Mouse (Mus musculus): ENCODE measurements around the gene Pole4. TPM values are rescaled to one million over a fixed set of nuclear protein-coding genes. Genes with fewer than 3 reads are reported as not detected.

The Pole4 gene
- polyA plus RNA-seq, 1 experiment from 2014 or later = 126 TPM

- H3K9me3 ChIP-seq (ENCODE audit: control insufficient read depth, low read depth, low read length) = no peaks in the 10 kb centered on the region
- peaks cover 18% of the 10 kb centered on the region for H3K36me3 ChIP-seq (ENCODE audit: control insufficient read depth, insufficient read depth, low read length)
- H3K27ac ChIP-seq (ENCODE audit: low read length) = no peak overlapping the region
- H3K4me2 ChIP-seq (replicated peaks; ENCODE audit: low read depth, low read length) = no peak overlapping the region
- no peak for ATAC-seq (ENCODE audit: insufficient number of reproducible peaks, insufficient read depth, low FRiP score, low read depth)
- 73% methylated on average over 5 of the region's 5 CpGs for WGBS
- no peaks in the 10 kb centered on the region for H3K27me3 ChIP-seq (ENCODE audit: control insufficient read depth, insufficient read depth, low read length)
- no peaks in the 10 kb centered on the region for H3K4me1 ChIP-seq (ENCODE audit: control insufficient read depth, insufficient read depth, low read length)
- H3K9ac ChIP-seq (replicated peaks; ENCODE audit: low read depth, low read length) = no peak overlapping the region
- H3K4me3 ChIP-seq (ENCODE audit: low read depth, low read length) = no peak overlapping the region
Measured at GRCm38 (mm10) chr6:82747085-82747484, 41.9 kb upstream of the Pole4 start.

DNA sequence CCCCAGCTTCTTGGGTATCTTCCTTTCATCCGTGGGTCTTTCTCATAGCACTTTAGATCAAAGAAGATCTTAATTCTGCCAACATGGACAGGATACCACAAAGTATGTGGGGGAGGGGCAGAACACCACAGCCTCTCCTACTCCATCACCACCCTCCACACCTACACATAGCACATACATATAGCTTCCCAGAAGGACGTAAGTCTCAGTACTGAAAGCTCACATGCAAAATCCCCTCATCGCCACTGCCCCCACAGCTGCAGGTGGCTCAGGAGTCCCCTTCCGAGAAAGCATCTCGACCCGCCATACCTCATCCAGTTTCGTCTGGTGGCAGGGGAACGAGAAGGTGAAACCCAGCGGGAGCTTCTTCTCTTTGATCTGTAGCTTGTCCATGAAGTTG, 39.4 kb upstream of the Pole4 start:
- 90% methylated on average over 9 of the region's 9 CpGs for WGBS
- no peak overlapping the region for H3K27ac ChIP-seq (ENCODE audit: low read length)
- 0 out of 2 replicates have a peak, but pooled peaks cover 2% of the 10 kb centered on the region for H3K4me1 ChIP-seq (ENCODE audit: control insufficient read depth, insufficient read depth, low read length)
- no peak overlapping the region for H3K4me3 ChIP-seq (ENCODE audit: low read depth, low read length)
- no peak overlapping the region for H3K4me2 ChIP-seq (replicated peaks; ENCODE audit: low read depth, low read length)
- peaks cover 20% of the 10 kb centered on the region for H3K36me3 ChIP-seq (ENCODE audit: control insufficient read depth, insufficient read depth, low read length)
- no peaks in the 10 kb centered on the region for H3K9me3 ChIP-seq (ENCODE audit: control insufficient read depth, low read depth, low read length)
- no peak for ATAC-seq (ENCODE audit: insufficient number of reproducible peaks, insufficient read depth, low FRiP score, low read depth)
- no peaks in the 10 kb centered on the region for H3K27me3 ChIP-seq (ENCODE audit: control insufficient read depth, insufficient read depth, low read length)
- no peak overlapping the region for H3K9ac ChIP-seq (replicated peaks; ENCODE audit: low read depth, low read length)

DNA sequence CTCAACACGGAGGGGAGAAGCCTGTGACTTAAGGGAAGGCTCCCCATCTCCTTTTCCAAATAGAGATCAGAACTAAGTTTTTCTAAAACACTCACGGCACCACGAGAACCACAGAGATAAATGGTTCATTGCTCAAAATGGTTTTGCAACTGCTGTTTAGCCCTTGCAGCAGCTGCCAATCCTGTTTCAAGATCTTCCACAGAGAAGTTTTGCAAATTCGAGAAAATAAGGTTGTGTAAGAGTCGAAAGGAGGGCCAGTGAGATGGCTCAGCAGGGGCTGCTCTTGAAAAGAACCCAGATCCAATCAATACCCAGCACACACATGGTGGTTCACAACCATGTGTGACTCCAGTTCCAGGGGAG, 36.3 kb upstream of the Pole4 start:
- Histone ChIP-seq H3K36me3 (ENCODE audit: control insufficient read depth, insufficient read depth, low read length) (peaks cover 26% of the 10 kb centered on the region), H3K4me1 (ENCODE audit: control insufficient read depth, insufficient read depth, low read length) (0 out of 2 replicates have a peak, but pooled peaks cover 2% of the 10 kb centered on the region), H3K9ac (replicated peaks; ENCODE audit: low read depth, low read length) (no peak overlapping the region), H3K27ac (ENCODE audit: low read length) (no peak overlapping the region), H3K27me3 (ENCODE audit: control insufficient read depth, insufficient read depth, low read length) (no peaks in the 10 kb centered on the region), H3K4me2 (replicated peaks; ENCODE audit: low read depth, low read length) (no peak overlapping the region), H3K4me3 (ENCODE audit: low read depth, low read length) (no peak overlapping the region), H3K9me3 (ENCODE audit: control insufficient read depth, low read depth, low read length) (no peaks in the 10 kb centered on the region)
- 81% methylated on average over 5 of the region's 5 CpGs for WGBS
- ATAC-seq (ENCODE audit: insufficient number of reproducible peaks, insufficient read depth, low FRiP score, low read depth) = no peak

- no peaks in the 10 kb centered on the region for H3K27me3 ChIP-seq (ENCODE audit: control insufficient read depth, insufficient read depth, low read length)
- no peak overlapping the region for H3K9ac ChIP-seq (replicated peaks; ENCODE audit: low read depth, low read length)
- H3K36me3 ChIP-seq (ENCODE audit: control insufficient read depth, insufficient read depth, low read length) = peaks cover 26% of the 10 kb centered on the region
- H3K4me3 ChIP-seq (ENCODE audit: low read depth, low read length) = no peak overlapping the region
- ATAC-seq (ENCODE audit: insufficient number of reproducible peaks, insufficient read depth, low FRiP score, low read depth) = no peak
- no peak overlapping the region for H3K4me2 ChIP-seq (replicated peaks; ENCODE audit: low read depth, low read length)
- 0 out of 2 replicates have a peak, but pooled peaks cover 2% of the 10 kb centered on the region for H3K4me1 ChIP-seq (ENCODE audit: control insufficient read depth, insufficient read depth, low read length)
- H3K9me3 ChIP-seq (ENCODE audit: control insufficient read depth, low read depth, low read length) = no peaks in the 10 kb centered on the region
- H3K27ac ChIP-seq (ENCODE audit: low read length) = peak overlapping the region; percentile 13; the same call in 1 of the 2 replicates
- 82% methylated on average over 8 of the region's 8 CpGs for WGBS
Measured at GRCm38 (mm10) chr6:82740868-82741517, 35.8 kb upstream of the Pole4 start.

DNA sequence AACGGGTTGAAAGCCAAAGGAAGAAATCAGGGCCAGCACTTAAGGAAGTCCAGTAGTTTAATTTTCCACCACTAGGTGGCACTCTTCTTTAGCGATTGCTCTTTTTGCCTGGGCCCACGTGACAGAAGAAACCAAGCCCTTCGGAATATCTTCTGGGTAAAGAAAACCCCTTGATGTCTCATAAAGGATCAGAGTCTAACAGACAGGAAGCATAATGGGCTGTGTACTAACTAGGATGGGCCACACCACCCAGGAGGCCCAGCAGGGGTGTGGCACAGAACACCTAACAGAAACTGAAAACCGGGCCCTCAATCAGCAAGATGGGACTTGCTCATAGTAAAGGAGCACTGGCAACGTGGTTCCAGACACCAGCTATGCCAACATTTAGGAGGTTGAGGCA, 35.1 kb upstream of the Pole4 start:
- H3K27ac ChIP-seq (ENCODE audit: low read length) = peak overlapping the region; percentile 13; the same call in 1 of the 2 replicates
- peak; percentile 72 for ATAC-seq (ENCODE audit: insufficient number of reproducible peaks, insufficient read depth, low FRiP score, low read depth)
- H3K36me3 ChIP-seq (ENCODE audit: control insufficient read depth, insufficient read depth, low read length) = peaks cover 26% of the 10 kb centered on the region
- H3K4me3 ChIP-seq (ENCODE audit: low read depth, low read length) = no peak overlapping the region
- no peak overlapping the region for H3K4me2 ChIP-seq (replicated peaks; ENCODE audit: low read depth, low read length)
- H3K4me1 ChIP-seq (ENCODE audit: control insufficient read depth, insufficient read depth, low read length) = 0 out of 2 replicates have a peak, but pooled peaks cover 2% of the 10 kb centered on the region
- H3K9me3 ChIP-seq (ENCODE audit: control insufficient read depth, low read depth, low read length) = no peaks in the 10 kb centered on the region
- no peaks in the 10 kb centered on the region for H3K27me3 ChIP-seq (ENCODE audit: control insufficient read depth, insufficient read depth, low read length)
- 0 out of 2 replicates have a peak overlapping the region, but pooled peaks have one; percentile 3 for H3K9ac ChIP-seq (replicated peaks; ENCODE audit: low read depth, low read length)
- WGBS = 21% methylated on average over 6 of the region's 6 CpGs

DNA sequence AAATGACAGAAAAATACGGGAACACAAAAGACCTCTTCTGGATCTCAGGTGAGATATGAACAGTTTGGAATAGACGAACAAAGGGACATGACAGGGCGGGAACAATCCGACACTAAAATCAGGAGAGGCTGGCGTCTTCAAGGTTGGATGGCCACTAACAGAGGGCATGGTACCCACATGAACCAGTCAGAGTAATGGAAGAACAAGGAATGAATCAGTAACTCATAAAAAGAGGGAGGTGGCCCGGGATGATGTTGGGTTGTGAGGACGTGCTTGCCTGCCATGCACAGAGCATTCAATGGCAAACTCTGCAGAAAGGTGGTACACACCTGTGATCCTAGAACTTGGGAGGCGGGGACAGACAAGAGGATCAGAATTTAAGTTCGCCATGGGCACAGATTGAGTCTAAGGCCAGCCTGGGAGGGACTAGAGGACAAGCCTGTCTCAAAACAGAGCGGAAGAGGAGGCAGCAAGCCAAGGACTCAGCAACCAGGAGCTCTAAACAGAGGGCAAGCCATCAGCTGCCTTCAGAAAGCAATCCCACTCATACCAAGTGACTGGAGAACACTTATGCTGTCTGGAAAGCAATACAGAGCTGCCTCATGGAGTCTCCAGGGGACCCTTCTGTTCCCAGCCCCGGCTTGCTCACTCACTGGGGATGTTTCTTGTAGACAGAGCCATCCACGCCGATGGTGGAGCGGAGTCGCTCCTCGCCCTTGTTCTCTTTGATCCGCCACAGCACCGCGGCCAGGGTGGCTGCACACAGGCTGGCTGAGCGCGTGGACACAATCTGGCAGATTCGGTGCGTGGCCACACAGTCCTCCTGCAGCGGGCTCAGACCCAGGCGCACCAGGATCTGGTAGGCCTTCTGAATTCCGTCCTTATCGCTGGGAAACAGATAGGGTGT, 32.7 kb upstream of the Pole4 start:
- Histone ChIP-seq H3K4me1 (ENCODE audit: control insufficient read depth, insufficient read depth, low read length) (0 out of 2 replicates have a peak, but pooled peaks cover 2% of the 10 kb centered on the region), H3K9me3 (ENCODE audit: control insufficient read depth, low read depth, low read length) (no peaks in the 10 kb centered on the region), H3K4me3 (ENCODE audit: low read depth, low read length) (no peak overlapping the region), H3K27me3 (ENCODE audit: control insufficient read depth, insufficient read depth, low read length) (no peaks in the 10 kb centered on the region), H3K4me2 (replicated peaks; ENCODE audit: low read depth, low read length) (no peak overlapping the region), H3K27ac (ENCODE audit: low read length) (no peak overlapping the region), H3K36me3 (ENCODE audit: control insufficient read depth, insufficient read depth, low read length) (peaks cover 30% of the 10 kb centered on the region), H3K9ac (replicated peaks; ENCODE audit: low read depth, low read length) (no peak overlapping the region)
- no peak for ATAC-seq (ENCODE audit: insufficient number of reproducible peaks, insufficient read depth, low FRiP score, low read depth)
- 93% methylated on average over 27 of the region's 27 CpGs for WGBS

DNA sequence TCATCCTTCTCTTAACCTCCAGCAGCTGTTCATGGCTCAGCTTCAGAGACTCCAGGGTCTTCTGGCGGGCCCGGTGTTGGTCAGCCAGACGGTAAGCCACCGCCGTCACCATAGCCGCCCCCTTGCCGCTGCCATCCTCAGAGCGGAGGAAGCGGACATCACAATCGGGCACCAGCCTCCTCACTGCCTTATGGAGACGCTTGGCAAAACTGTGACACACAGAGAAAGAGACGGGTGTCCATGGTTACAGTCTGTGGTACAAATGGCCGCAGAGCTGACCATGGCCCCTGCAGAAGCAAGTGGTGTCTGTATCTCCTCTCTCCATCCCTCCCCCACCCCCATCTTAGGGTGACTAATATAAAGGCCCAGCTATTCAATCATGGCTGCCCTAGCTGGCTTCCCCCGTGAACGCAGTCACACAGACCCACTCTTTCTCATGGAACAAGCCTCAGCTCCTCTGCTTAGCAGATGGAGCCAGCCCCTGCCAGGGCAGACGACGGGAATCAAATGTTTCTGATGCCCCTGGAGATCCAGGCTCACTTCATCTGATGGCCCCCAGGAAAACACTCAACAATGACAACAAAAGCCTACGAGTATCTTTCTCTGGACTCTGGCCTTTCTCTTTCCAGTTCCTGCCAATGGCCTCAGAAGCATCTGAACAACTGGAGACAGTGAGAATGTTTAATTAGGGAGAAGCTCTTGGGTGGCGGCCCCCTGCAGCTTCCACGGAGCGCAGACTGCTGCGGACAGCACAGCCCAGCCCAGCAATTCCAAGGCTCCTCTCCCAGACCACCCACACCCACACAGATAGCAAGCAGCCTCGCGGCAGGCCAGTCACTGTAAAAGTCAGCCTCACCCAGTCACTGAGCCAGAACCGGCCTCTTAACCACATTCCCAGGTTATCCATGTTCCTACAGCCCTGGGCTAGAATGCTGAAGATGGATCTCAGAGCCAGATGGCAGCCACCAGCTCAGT, 31.7 kb upstream of the Pole4 start:
- H3K4me3 ChIP-seq (ENCODE audit: low read depth, low read length) = no peak overlapping the region
- no peak overlapping the region for H3K9ac ChIP-seq (replicated peaks; ENCODE audit: low read depth, low read length)
- H3K36me3 ChIP-seq (ENCODE audit: control insufficient read depth, insufficient read depth, low read length) = peaks cover 20% of the 10 kb centered on the region
- H3K9me3 ChIP-seq (ENCODE audit: control insufficient read depth, low read depth, low read length) = no peaks in the 10 kb centered on the region
- no peak overlapping the region for H3K27ac ChIP-seq (ENCODE audit: low read length)
- no peak for ATAC-seq (ENCODE audit: insufficient number of reproducible peaks, insufficient read depth, low FRiP score, low read depth)
- 86% methylated on average over 25 of the region's 25 CpGs for WGBS
- 0 out of 2 replicates have a peak, but pooled peaks cover 2% of the 10 kb centered on the region for H3K4me1 ChIP-seq (ENCODE audit: control insufficient read depth, insufficient read depth, low read length)
- H3K4me2 ChIP-seq (replicated peaks; ENCODE audit: low read depth, low read length) = no peak overlapping the region
- no peaks in the 10 kb centered on the region for H3K27me3 ChIP-seq (ENCODE audit: control insufficient read depth, insufficient read depth, low read length)

DNA sequence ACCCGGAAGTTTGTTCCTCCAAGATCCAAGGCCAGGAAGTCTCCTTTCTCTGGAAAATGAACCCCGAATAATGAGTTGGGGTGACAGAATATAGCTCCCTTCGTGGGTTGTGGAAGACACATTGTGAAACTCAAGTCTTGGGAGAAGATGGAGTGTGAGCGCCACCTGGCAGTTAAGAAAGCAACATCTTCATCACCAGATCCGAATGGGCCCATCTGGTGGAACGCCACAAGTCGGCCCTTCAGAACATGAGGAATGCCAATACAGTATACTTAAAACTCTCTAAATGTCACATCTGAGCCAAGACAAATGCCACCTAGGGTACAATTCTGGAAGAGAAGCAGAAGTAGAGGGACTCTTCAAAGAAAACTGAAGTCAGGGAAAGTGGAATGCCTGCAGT, 30.2 kb upstream of the Pole4 start:
- H3K36me3 ChIP-seq (ENCODE audit: control insufficient read depth, insufficient read depth, low read length) = peaks cover 26% of the 10 kb centered on the region
- 82% methylated on average over 7 of the region's 7 CpGs for WGBS
- ATAC-seq (ENCODE audit: insufficient number of reproducible peaks, insufficient read depth, low FRiP score, low read depth) = no peak
- no peak overlapping the region for H3K9ac ChIP-seq (replicated peaks; ENCODE audit: low read depth, low read length)
- no peaks in the 10 kb centered on the region for H3K27me3 ChIP-seq (ENCODE audit: control insufficient read depth, insufficient read depth, low read length)
- H3K4me2 ChIP-seq (replicated peaks; ENCODE audit: low read depth, low read length) = no peak overlapping the region
- 0 out of 2 replicates have a peak, but pooled peaks cover 1% of the 10 kb centered on the region for H3K4me1 ChIP-seq (ENCODE audit: control insufficient read depth, insufficient read depth, low read length)
- H3K4me3 ChIP-seq (ENCODE audit: low read depth, low read length) = no peak overlapping the region
- H3K27ac ChIP-seq (ENCODE audit: low read length) = no peak overlapping the region
- no peaks in the 10 kb centered on the region for H3K9me3 ChIP-seq (ENCODE audit: control insufficient read depth, low read depth, low read length)
